Mouse (Mus musculus): ENCODE results near the gene Aqp7.

The Aqp7 gene

DNA sequence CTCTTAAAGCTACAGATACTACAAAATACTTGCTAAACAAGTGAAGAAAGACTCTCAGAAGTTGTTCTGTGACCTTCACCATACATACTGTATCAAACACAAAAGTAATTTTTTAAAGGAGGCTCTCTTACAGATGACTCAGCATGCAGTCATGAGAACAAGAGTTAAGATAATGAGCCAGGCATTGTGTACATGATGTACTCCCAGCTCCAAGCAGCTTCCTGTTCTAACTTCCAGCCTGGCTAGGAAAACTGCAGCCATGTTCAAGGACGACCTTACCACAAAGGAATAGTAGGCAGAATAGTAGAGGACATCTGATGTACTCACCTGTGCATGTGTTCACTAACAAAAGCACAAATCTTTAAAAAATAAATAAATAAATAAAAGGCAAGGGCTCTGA is 47.7 kb downstream of the Aqp7 start:
- no peak for DNase-seq (ENCODE audit: low read depth)

DNA sequence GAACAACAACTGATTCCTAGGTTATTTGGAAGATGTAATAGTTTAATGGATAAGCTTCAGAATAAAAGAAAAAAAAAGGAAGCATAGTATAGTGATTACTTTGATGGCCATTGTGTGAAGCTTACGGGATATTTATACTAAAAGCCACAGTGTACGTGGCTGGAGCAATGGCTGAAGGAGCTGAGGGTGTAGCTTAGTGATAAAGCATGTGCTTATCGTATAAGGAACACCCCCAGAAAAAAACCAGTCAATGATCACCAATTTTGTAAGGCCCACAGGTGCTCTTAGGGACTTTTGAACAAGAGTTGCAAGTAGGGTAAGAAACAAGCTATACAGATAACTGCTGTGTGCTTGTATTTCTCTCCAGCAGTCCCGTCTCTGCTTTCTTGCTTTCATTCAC is 50.0 kb downstream of the Aqp7 start:
- no peak for DNase-seq (ENCODE audit: low read depth)

DNA sequence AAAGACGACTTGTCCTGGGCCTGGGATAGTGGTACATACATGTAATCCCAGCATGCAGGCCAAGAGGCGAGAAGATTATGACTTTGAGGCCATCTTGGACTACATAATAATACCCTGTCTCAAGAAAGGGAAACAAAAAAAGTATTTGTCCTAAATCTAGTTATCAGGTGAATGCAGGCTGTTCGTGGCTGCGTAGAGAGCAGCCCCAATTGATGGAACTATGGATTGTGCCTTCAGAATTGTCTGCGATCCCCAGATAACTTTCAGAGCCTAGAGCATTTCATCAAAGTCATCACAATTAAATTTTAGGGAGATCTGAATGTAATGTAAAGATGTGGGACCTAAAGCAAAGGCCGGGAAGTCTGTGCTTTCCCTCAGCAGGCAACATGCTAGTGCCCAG is 51.6 kb downstream of the Aqp7 start:
- no peak for DNase-seq (ENCODE audit: low read depth)

DNA sequence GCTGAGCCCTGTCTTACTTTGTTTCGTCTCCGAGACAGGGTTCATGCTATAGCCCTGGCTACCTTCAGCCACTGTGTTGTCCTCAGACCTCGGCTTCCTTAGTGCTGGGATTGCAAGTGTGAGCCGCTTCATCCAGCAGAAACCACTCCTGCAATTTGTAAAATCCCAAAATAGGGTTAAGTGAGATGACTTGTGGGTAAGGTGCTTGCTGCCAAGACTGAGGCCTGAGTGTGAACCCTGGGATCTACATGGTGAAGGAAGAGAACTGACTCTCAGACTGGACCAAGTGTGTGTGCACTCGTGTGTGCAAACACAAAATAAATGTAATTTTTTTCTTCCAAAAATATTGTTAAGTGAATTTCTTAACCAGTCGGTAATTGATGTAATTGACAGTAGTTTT is 58.3 kb downstream of the Aqp7 start:
- no peak for DNase-seq (ENCODE audit: low read depth)

DNA sequence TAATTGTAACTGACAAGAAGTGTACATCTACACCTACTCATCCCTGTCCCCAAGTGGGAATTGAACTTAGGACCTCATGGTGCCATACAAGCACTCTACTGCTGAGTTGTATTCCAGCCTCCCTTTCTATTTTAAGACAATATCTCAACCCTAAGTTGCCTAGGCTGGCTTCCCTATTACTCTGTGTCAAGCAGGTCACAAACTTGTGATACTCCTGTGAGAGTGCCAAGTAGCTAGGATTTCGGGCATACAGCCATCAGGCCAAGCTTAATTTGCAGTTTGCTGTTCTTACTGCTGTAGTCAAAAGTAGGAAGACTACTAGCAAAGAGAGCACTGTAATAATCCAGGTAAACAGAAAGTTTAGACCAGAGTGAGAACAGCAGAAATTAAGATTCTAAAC is 64.3 kb downstream of the Aqp7 start:
- DNase-seq (ENCODE audit: low read depth) = no peak

All from fibroblast of lung, adult 2 months (primary cell).